Mouse (Mus musculus): ENCODE data around the gene Rtn1. TPM values are rescaled to one million over a fixed set of nuclear protein-coding genes. Genes with fewer than 3 reads are reported as not detected.

Gene Rtn1
- polyA plus RNA-seq, 1 experiment from 2014 or later, result 7.3 TPM

DNA sequence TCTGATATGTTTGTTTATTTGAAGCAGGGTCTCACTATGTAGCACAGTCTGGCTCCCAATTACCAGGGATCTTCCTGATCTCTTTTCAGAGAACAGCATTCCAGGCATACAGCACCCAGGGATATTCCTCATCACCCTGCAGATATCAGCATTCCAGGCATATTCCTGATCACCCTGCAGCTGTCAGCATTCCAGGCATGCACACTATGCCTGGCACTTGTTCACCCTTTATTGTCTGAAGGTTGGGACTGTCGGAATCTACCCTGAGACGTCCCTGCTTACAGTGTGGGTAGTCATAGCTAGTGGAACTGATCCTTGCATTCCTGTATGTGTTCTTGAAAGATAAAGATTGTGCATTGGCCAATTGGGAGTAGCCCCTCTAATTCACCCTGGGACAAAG, 65.2 kb downstream of the Rtn1 start:
- H3K4me3 ChIP-seq, result no peak overlapping the region
- H3K27ac ChIP-seq, result no peak overlapping the region
- no peak overlapping the region for H3K9ac ChIP-seq
- no peaks in the 10 kb centered on the region for H3K9me3 ChIP-seq
- H3K4me1 ChIP-seq, result peaks cover 8% of the 10 kb centered on the region
- H3K4me2 ChIP-seq (replicated peaks), result no peak overlapping the region
- H3K36me3 ChIP-seq, result no peaks in the 10 kb centered on the region
- ATAC-seq (ENCODE audit: low FRiP score, low read depth), result no peak
- H3K27me3 ChIP-seq, result no peaks in the 10 kb centered on the region
- WGBS, result 68% methylated on average over 2 of the region's 2 CpGs

DNA sequence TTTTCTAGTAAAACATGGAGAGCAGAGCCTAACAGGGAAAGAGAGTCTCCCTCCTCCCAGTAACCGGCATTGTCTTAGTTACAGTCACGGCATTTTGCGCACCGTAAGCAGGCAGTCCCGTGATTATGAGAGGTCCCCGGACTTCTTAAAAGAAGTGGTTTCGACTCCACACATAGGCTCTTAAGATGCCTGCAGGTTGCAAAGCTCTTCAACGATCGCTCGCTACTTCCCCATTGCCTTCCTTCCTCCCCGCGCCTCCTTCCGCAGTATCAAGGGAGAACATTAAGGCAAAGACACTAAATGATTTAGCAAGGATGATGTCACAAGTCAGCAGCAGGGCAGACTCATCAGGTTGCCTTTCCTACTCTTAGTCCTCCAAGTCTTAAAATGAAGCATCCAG, 72.8 kb downstream of the Rtn1 start:
- Histone ChIP-seq H3K4me3 (no peak overlapping the region), H3K4me2 (replicated peaks) (no peak overlapping the region), H3K9me3 (0 out of 2 replicates have a peak, but pooled peaks cover 3% of the 10 kb centered on the region), H3K27me3 (no peaks in the 10 kb centered on the region), H3K36me3 (no peaks in the 10 kb centered on the region), H3K9ac (no peak overlapping the region), H3K27ac (no peak overlapping the region), H3K4me1 (no peaks in the 10 kb centered on the region)
- 91% methylated on average over 13 of the region's 13 CpGs for WGBS
- no peak for ATAC-seq (ENCODE audit: low FRiP score, low read depth)

DNA sequence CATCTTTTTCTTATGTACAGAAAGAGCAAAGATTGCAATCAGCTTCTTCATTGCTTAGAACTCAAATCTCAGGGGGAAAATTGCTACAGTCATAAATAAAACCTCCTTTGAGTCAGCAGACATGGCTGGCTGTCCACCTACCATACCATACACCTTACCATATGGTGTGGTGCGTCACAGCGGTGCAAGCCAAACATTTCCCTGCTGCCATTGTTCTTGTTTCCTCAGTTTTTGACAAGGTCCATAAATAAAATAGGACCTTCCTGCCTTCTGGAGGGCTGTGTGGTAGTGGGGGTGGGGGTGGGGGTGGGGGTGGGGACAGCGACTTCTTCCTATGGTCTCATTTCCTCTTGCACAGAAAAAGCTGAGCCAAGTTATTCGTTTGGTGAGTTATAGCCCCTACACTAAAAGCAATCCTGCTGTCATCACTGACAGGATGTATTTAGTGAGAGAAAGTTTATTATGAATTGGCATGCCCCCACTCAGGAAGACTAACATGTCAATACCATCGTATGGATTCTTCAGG, 76.3 kb downstream of the Rtn1 start:
- Histone ChIP-seq H3K27ac (no peak overlapping the region), H3K4me3 (no peak overlapping the region), H3K4me2 (replicated peaks) (no peak overlapping the region), H3K9ac (no peak overlapping the region), H3K4me1 (no peaks in the 10 kb centered on the region), H3K9me3 (0 out of 2 replicates have a peak, but pooled peaks cover 3% of the 10 kb centered on the region), H3K27me3 (no peaks in the 10 kb centered on the region), H3K36me3 (no peaks in the 10 kb centered on the region)
- ATAC-seq (ENCODE audit: low FRiP score, low read depth), result no peak
- 65% methylated on average over 5 of the region's 5 CpGs for WGBS

DNA sequence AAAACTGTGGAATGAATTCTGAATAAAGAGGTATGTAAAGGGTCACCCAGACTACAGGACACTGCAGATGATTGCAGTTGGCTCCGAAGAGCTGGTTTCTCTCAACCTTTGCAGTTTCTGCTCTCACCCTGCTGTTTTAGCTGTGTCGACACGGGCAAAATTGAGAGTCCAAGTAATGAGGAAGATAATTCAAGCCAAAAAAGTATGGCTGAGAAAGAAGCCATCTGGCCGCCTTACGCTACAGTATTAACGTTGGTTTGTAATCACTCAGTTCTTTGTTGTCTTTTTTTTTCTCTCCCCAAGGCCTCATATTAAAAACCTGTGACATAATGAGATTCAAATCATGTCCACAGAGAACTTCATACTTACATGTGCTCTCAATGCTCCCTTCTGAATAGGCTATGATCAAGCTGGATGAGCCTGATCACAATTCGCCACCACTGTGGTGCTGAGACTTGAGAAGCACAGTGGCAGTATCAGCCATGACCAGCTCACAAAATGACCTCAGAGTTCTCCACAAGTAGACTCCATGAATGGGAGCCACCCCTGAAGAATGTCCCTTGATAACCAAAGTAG, 76.9 kb downstream of the Rtn1 start:
- Histone ChIP-seq H3K27me3 (no peaks in the 10 kb centered on the region), H3K4me3 (no peak overlapping the region), H3K4me1 (no peaks in the 10 kb centered on the region), H3K4me2 (replicated peaks) (no peak overlapping the region), H3K9ac (no peak overlapping the region), H3K9me3 (0 out of 2 replicates have a peak, but pooled peaks cover 3% of the 10 kb centered on the region), H3K27ac (no peak overlapping the region), H3K36me3 (no peaks in the 10 kb centered on the region)
- no peak for ATAC-seq (ENCODE audit: low FRiP score, low read depth)
- WGBS, result 70% methylated on average over 7 of the region's 7 CpGs

DNA sequence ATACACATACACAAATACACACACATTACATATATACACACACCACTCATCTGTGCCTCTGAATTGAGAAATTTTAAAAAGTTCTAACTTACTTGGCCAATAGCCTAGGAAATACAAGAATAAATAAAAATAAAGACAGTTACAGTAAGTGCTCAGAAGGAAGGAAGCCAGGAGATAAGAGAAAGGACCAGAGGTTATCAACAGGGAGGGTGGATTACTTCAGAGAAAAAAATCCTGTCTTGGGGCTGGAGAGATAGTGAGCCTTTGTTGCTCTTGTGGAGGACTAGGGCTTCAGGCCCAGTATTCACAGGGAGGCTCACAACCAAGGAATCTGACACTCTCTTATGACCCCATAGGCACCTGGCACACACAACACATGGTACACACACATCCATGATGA, 82.8 kb downstream of the Rtn1 start:
- H3K4me3 ChIP-seq, result no peak overlapping the region
- no peak overlapping the region for H3K4me2 ChIP-seq (replicated peaks)
- no peaks in the 10 kb centered on the region for H3K27me3 ChIP-seq
- no peaks in the 10 kb centered on the region for H3K36me3 ChIP-seq
- no peaks in the 10 kb centered on the region for H3K9me3 ChIP-seq
- no peak overlapping the region for H3K9ac ChIP-seq
- no peak for ATAC-seq (ENCODE audit: low FRiP score, low read depth)
- H3K4me1 ChIP-seq, result no peaks in the 10 kb centered on the region
- no peak overlapping the region for H3K27ac ChIP-seq

GRCm38 (mm10) chr12:72325025-72325424, 83.8 kb downstream of the Rtn1 start:
- no peak overlapping the region for H3K4me2 ChIP-seq (replicated peaks)
- no peak overlapping the region for H3K27ac ChIP-seq
- H3K36me3 ChIP-seq, result no peaks in the 10 kb centered on the region
- H3K4me3 ChIP-seq, result no peak overlapping the region
- no peaks in the 10 kb centered on the region for H3K27me3 ChIP-seq
- no peak overlapping the region for H3K9ac ChIP-seq
- H3K9me3 ChIP-seq, result no peaks in the 10 kb centered on the region
- H3K4me1 ChIP-seq, result no peaks in the 10 kb centered on the region
- WGBS, result 15% methylated on average over 5 of the region's 5 CpGs
- ATAC-seq (ENCODE audit: low FRiP score, low read depth), result no peak

DNA sequence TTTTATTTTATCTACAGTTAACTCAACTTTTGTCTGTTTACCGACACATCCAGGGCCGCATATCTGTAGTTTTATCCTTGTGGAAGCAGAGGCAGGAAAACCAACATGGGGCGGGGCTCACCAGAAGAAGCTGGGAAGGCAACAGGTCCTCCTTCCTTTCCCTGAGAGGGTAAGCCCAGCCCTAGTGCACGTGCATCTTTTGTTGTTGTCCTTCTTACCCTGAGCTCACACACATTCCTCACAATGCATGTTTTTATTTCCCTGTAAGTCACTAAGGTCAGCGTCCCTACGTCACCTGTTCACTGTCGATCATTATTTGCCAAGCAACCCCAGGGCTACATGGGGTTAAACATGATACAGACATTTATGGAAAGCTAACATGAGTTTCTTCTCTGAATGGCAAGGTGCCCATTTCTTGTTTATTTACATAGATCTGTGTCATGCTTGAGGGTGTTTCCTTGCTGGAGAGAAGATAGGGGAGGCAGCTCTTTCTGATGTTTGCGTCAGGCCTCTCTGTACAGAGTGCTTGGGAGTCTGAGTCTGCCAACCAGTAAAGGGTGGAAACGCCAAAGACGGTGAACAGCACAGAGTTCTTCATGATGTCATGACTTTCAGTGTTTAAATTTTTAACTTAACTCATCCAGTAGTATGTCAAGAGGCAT, 84.5 kb downstream of the Rtn1 start:
- no peak overlapping the region for H3K4me2 ChIP-seq (replicated peaks)
- no peak for ATAC-seq (ENCODE audit: low FRiP score, low read depth)
- H3K27me3 ChIP-seq, result no peaks in the 10 kb centered on the region
- no peaks in the 10 kb centered on the region for H3K9me3 ChIP-seq
- no peak overlapping the region for H3K27ac ChIP-seq
- H3K9ac ChIP-seq, result no peak overlapping the region
- no peaks in the 10 kb centered on the region for H3K4me1 ChIP-seq
- no peak overlapping the region for H3K4me3 ChIP-seq
- WGBS, result 81% methylated on average over 10 of the region's 10 CpGs
- no peaks in the 10 kb centered on the region for H3K36me3 ChIP-seq

- H3K27me3 ChIP-seq, result no peaks in the 10 kb centered on the region
- H3K9me3 ChIP-seq, result no peaks in the 10 kb centered on the region
- no peaks in the 10 kb centered on the region for H3K36me3 ChIP-seq
- H3K27ac ChIP-seq, result no peak overlapping the region
- no peak overlapping the region for H3K9ac ChIP-seq
- no peaks in the 10 kb centered on the region for H3K4me1 ChIP-seq
- no peak for ATAC-seq (ENCODE audit: low FRiP score, low read depth)
- H3K4me2 ChIP-seq (replicated peaks), result no peak overlapping the region
- no peak overlapping the region for H3K4me3 ChIP-seq
- 77% methylated on average over 4 of the region's 4 CpGs for WGBS
Measured at GRCm38 (mm10) chr12:72323778-72324177, 85.1 kb downstream of the Rtn1 start.

DNA sequence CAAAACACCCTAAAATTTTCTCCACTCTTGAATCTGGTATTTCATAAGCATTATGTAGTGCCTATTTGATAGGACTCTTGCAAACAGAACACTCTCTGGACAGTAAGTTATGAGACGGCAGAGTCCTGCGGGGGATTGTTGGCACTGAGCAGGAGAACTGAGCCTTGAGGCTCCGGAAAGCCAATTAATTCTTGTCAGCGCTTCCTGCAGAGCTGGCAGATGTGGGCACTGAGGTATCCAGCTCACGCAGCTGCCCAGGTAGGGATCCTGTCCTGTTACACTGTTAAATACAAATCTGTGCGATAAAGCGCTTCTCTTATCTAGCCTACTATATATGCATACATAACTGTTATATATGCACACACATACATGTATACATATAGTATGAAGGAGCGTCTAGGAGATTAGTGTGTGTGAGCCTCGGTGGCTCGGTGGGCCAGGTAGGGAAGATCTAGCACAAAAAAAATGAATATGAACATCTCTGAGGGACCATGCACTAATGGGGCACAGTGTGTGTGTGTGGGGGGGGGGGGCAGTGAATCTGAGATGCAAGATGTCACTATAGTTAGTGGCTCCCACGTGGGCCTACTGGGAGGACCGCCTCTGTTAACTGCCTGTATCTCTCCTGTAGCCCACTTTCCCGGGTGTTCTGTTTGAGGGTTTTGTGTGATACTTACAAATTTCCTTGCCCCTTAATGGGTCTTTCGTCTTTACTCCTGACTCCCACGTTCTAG, 93.0 kb downstream of the Rtn1 start:
- Histone ChIP-seq H3K4me2 (replicated peaks) (no peak overlapping the region), H3K9me3 (no peaks in the 10 kb centered on the region), H3K36me3 (no peaks in the 10 kb centered on the region), H3K9ac (no peak overlapping the region), H3K27ac (no peak overlapping the region), H3K4me1 (no peaks in the 10 kb centered on the region), H3K27me3 (no peaks in the 10 kb centered on the region), H3K4me3 (no peak overlapping the region)
- no peak for ATAC-seq (ENCODE audit: low FRiP score, low read depth)
- 68% methylated on average over 15 of the region's 15 CpGs for WGBS

DNA sequence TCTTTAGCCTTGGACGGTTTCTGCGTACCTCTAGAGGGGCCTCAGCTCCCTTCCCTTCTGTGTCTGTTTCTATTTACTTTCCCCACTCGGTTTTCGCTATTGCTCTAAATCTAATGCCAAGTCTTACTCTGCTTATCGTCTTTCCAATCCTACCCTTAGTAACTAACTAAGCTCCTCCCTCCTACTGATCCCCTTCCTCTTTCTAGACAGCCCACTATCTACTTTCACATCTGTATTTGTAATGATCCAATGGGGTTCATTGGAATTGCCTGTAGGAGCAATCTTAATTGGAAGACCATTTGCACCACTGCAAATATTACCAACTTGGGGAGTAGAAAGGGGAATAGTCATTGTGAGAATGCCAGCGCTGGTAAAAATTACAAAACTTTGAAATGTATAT, 98.0 kb downstream of the Rtn1 start:
- ATAC-seq (ENCODE audit: low FRiP score, low read depth), result no peak
- H3K9me3 ChIP-seq, result no peaks in the 10 kb centered on the region
- H3K9ac ChIP-seq, result no peak overlapping the region
- WGBS, result 74% methylated on average over 6 of the region's 6 CpGs
- H3K4me3 ChIP-seq, result no peak overlapping the region
- no peaks in the 10 kb centered on the region for H3K36me3 ChIP-seq
- H3K27ac ChIP-seq, result no peak overlapping the region
- H3K4me1 ChIP-seq, result no peaks in the 10 kb centered on the region
- H3K27me3 ChIP-seq, result no peaks in the 10 kb centered on the region
- no peak overlapping the region for H3K4me2 ChIP-seq (replicated peaks)

DNA sequence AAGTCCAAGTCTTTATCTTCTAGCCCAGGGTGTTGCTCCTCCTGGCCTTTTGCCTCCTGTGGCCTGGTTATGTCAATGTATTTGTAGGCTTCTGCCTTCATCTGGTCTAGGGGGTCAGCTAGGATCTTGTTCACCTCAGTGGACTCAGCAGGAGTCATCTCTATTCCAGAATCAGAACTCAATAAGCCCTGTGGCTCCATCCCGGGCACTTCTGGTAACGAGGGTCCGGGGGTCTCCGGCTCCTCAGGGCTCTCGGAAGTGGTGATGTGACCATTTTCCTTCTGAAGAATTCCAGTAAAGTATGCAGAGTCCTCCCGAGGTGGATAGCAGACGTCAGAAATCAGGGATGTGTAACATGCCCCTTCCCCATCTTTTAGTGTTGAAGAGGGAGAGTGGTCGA, 100.3 kb downstream of the Rtn1 start:
- no peak overlapping the region for H3K9ac ChIP-seq
- H3K36me3 ChIP-seq, result no peaks in the 10 kb centered on the region
- H3K9me3 ChIP-seq, result 0 out of 2 replicates have a peak, but pooled peaks cover 2% of the 10 kb centered on the region
- 78% methylated on average over 8 of the region's 8 CpGs for WGBS
- peaks cover 4% of the 10 kb centered on the region; the same call in 1 of the 2 replicates for H3K27me3 ChIP-seq
- H3K4me2 ChIP-seq (replicated peaks), result no peak overlapping the region
- ATAC-seq (ENCODE audit: low FRiP score, low read depth), result no peak
- no peaks in the 10 kb centered on the region for H3K4me1 ChIP-seq
- no peak overlapping the region for H3K4me3 ChIP-seq
- no peak overlapping the region for H3K27ac ChIP-seq

DNA sequence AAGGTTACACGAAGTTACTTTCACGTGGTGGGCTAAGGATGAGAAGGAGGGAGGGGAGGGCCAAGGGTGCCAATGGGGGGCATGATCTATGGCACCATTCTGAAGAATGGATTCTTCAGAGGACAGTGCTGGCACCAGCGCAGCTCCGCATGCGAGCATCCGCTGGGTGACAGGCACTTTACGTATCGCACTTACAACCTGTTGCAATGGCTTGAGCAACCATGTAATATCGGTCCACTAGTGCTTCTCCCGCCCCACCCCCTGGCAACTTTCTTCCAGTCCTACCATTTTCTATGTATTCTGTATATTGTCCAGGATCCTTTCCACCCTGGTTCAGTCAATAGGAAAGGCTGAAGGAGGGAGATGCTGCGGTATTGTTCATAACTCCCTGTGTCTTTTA, 102.6 kb downstream of the Rtn1 start:
- Histone ChIP-seq H3K4me2 (replicated peaks) (no peak overlapping the region), H3K9ac (no peak overlapping the region), H3K27me3 (peaks cover 8% of the 10 kb centered on the region; the same call in 1 of the 2 replicates), H3K9me3 (0 out of 2 replicates have a peak, but pooled peaks cover 4% of the 10 kb centered on the region), H3K4me1 (0 out of 2 replicates have a peak, but pooled peaks cover 4% of the 10 kb centered on the region), H3K36me3 (no peaks in the 10 kb centered on the region), H3K4me3 (no peak overlapping the region), H3K27ac (no peak overlapping the region)
- no peak for ATAC-seq (ENCODE audit: low FRiP score, low read depth)
- 92% methylated on average over 11 of the region's 11 CpGs for WGBS

Measured in limb, embryonic 13.5 days (tissue).